Mouse (Mus musculus) brain, embryonic 14.5 days (tissue): Measurements from ENCODE around the gene Gpc4.

Experiments
- CTCF ChIP-seq: fragments of 200-500 bp; IDR thresholded peaks from 2 replicates; pipeline ENCODE4 v1.5.1; 2012; ENCODE audit warnings: inconsistent platforms, mild to moderate bottlenecking, moderate library complexity, borderline replicate concordance; ENCODE audit not compliant: insufficient read depth, insufficient read length; ENCODE audit errors: extremely low read depth
- POLR2A ChIP-seq: fragments of 200-500 bp; IDR thresholded peaks from 2 replicates; pipeline ENCODE4 v1.6.1; 2012; ENCODE audit warnings: mild to moderate bottlenecking, inconsistent platforms, borderline replicate concordance; ENCODE audit not compliant: poor library complexity, insufficient read depth, insufficient read length, severe bottlenecking; ENCODE audit errors: extremely low read depth

- TF ChIP-seq POLR2A (no peak), CTCF (no peak)
Measured at GRCm38 (mm10) chrX:52138461-52139075, 26.5 kb downstream of the Gpc4 start.
